Mouse (Mus musculus) spleen, adult 10 weeks (tissue): ENCODE data around the gene Negr1. TPM values are rescaled to one million over a fixed set of nuclear protein-coding genes. Genes with fewer than 3 reads are reported as not detected.

ENCODE experiments used
- polyA plus RNA-seq: library from polyadenylated mRNA; stranded (reverse); fragments of 350-450 nt; fragmentation: Illumina TruSeq; extraction: RNeasy Lipid Tissue Mini Kit (QIAGEN cat#74804); gene quantifications from one replicate; pipeline ENCODE4 v1.2.3, GENCODE M21; 2015; ENCODE audit warnings: low replicate concordance; ENCODE audit not compliant: insufficient read depth

Negr1 gene
- polyA plus RNA-seq, result 0.35 TPM

GRCm38 (mm10) chr3:156561524-156562423, at the start of gene Negr1:
Negr1 (plus strand) TSS chr3:156561794.

